ENCODE assay signal across 22 mouse cellular contexts in the genomic region with DNA sequence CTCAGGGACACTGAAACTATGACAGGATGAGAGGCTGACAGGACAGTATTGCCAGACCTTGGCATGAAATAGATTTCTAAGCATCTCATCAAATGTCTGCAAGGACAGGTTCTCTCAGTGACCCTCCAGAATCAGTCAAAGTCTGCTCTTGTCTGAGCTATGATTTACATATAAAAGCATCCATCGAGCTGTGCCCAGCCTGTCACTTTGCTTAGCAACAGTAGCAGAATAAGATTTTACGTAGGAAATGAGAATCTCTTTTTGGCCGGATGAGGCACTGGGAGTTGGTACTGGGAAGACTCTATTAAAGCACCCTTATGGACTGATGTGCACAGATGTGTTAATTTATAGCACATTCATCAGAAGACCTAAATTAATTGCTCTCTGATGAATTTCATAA.
DNase-seq lines count a peak whose midpoint lies in the region; ATAC-seq and TF ChIP-seq lines count a peak whose summit lies in the region.
"Had no signal": no experiment of that assay in that cellular context is flagged by ENCODE, and none has a peak within 500 bp of the region (broad histone marks: within the 10 kb centered on the region; RNA-seq: fewer than 3 reads in every experiment).

No protein-coding gene starts in this region.

- no peak overlapping the region for H3K9ac ChIP-seq in hindbrain, embryonic 14.5 days
- H3K9ac ChIP-seq in forebrain, postnatal 0 days, result no peak overlapping the region
- no peak overlapping the region for H3K9ac ChIP-seq in midbrain, embryonic 15.5 days
- H3K9ac ChIP-seq: embryonic facial prominence, embryonic 12.5 days; limb, embryonic 15.5 days; liver, embryonic 15.5 days; neural tube, embryonic 13.5 days had no signal

- H3K36me3 ChIP-seq in hindbrain, embryonic 10.5 days, result no peaks in the 10 kb centered on the region
- H3K36me3 ChIP-seq in hindbrain, embryonic 14.5 days (replicated peaks; ENCODE audit: control insufficient read depth, insufficient read depth), result no peaks in the 10 kb centered on the region
- no peaks in the 10 kb centered on the region for H3K36me3 ChIP-seq in forebrain, postnatal 0 days (ENCODE audit: insufficient read depth)
- H3K36me3 ChIP-seq in midbrain, embryonic 15.5 days (replicated peaks), result no peaks in the 10 kb centered on the region
- H3K36me3 ChIP-seq: embryonic facial prominence, embryonic 12.5 days; limb, embryonic 15.5 days; liver, embryonic 15.5 days; neural tube, embryonic 13.5 days had no signal

- H3K27ac ChIP-seq in hindbrain, embryonic 10.5 days, result 0 out of 2 replicates have a peak overlapping the region, but pooled peaks have one; percentile 40
- no peak overlapping the region for H3K27ac ChIP-seq in hindbrain, embryonic 14.5 days
- no peak overlapping the region for H3K27ac ChIP-seq in forebrain, postnatal 0 days (ENCODE audit: low read depth, low read length)
- H3K27ac ChIP-seq in midbrain, embryonic 15.5 days, result no peak overlapping the region
- no peak overlapping the region for H3K27ac ChIP-seq in gastrocnemius, adult 2 months
- H3K27ac ChIP-seq: embryonic facial prominence, embryonic 12.5 days; limb, embryonic 15.5 days; liver, embryonic 15.5 days; macrophage; neural tube, embryonic 13.5 days had no signal

- H3K4me2 ChIP-seq in hindbrain, embryonic 14.5 days (replicated peaks), result no peak overlapping the region
- no peak overlapping the region for H3K4me2 ChIP-seq in forebrain, postnatal 0 days (ENCODE audit: low read depth)
- no peak overlapping the region for H3K4me2 ChIP-seq in midbrain, embryonic 15.5 days
- H3K4me2 ChIP-seq: embryonic facial prominence, embryonic 12.5 days; limb, embryonic 15.5 days; liver, embryonic 15.5 days; neural tube, embryonic 13.5 days had no signal

- no peaks in the 10 kb centered on the region for H3K27me3 ChIP-seq in hindbrain, embryonic 10.5 days (ENCODE audit: insufficient read depth, poor library complexity, severe bottlenecking)
- H3K27me3 ChIP-seq in hindbrain, embryonic 14.5 days (ENCODE audit: control insufficient read depth, insufficient read depth, low read length), result no peaks in the 10 kb centered on the region
- no peaks in the 10 kb centered on the region; the same call in 1 of the 2 replicates for H3K27me3 ChIP-seq in forebrain, postnatal 0 days (ENCODE audit: insufficient read depth, low read length)
- H3K27me3 ChIP-seq in midbrain, embryonic 15.5 days (replicated peaks), result no peaks in the 10 kb centered on the region
- H3K27me3 ChIP-seq: embryonic facial prominence, embryonic 12.5 days; limb, embryonic 15.5 days; liver, embryonic 15.5 days had no signal

- H3K9me3 ChIP-seq in hindbrain, embryonic 10.5 days, result no peaks in the 10 kb centered on the region
- no peaks in the 10 kb centered on the region for H3K9me3 ChIP-seq in hindbrain, embryonic 14.5 days (ENCODE audit: control insufficient read depth, low read length)
- no peaks in the 10 kb centered on the region for H3K9me3 ChIP-seq in forebrain, postnatal 0 days (ENCODE audit: low read length)
- no peaks in the 10 kb centered on the region for H3K9me3 ChIP-seq in midbrain, embryonic 15.5 days
- H3K9me3 ChIP-seq: embryonic facial prominence, embryonic 12.5 days; limb, embryonic 15.5 days; liver, embryonic 15.5 days; neural tube, embryonic 13.5 days had no signal

- peaks cover 37% of the 10 kb centered on the region for H3K4me1 ChIP-seq in hindbrain, embryonic 10.5 days (replicated peaks)
- H3K4me1 ChIP-seq in hindbrain, embryonic 14.5 days (replicated peaks; ENCODE audit: control insufficient read depth, insufficient read depth, low read length), result peaks cover 21% of the 10 kb centered on the region
- peaks cover 10% of the 10 kb centered on the region; the same call in 1 of the 2 replicates for H3K4me1 ChIP-seq in forebrain, postnatal 0 days (ENCODE audit: insufficient read depth)
- H3K4me1 ChIP-seq in midbrain, embryonic 15.5 days, result peaks cover 30% of the 10 kb centered on the region
- H3K4me1 ChIP-seq: embryonic facial prominence, embryonic 12.5 days; limb, embryonic 15.5 days; liver, embryonic 15.5 days had no signal

- no peak for ATAC-seq in hindbrain, embryonic 14.5 days (ENCODE audit: low FRiP score)
- peak; percentile 47 for ATAC-seq in forebrain, postnatal 0 days
- peak; percentile 66 for ATAC-seq in midbrain, embryonic 15.5 days (replicated peaks)
- ATAC-seq in CD4-positive, CD25-positive, alpha-beta regulatory T cell, adult 4 months, result no peak
- ATAC-seq: intestine, embryonic 16.5 days had no signal

- H3K4me3 ChIP-seq in hindbrain, embryonic 10.5 days, result no peak overlapping the region
- no peak overlapping the region for H3K4me3 ChIP-seq in hindbrain, embryonic 14.5 days (replicated peaks; ENCODE audit: low read length)
- no peak overlapping the region for H3K4me3 ChIP-seq in forebrain, postnatal 0 days (ENCODE audit: low read depth, low read length)
- H3K4me3 ChIP-seq in midbrain, embryonic 15.5 days, result no peak overlapping the region
- H3K4me3 ChIP-seq in gastrocnemius, adult 2 months, result no peak overlapping the region
- H3K4me3 ChIP-seq: embryonic facial prominence, embryonic 12.5 days; erythroblast, embryonic 14.5 days; limb, embryonic 15.5 days; liver, embryonic 15.5 days; neural tube, embryonic 13.5 days had no signal

- intact Hi-C loops in gastrocnemius, adult 2 months (cut with DNase I), result no loop called here

- TF ChIP-seq CTCF in forebrain, postnatal 0 days (IDR thresholded peaks at IDR 0.05; ENCODE audit: low read depth), result no peak
- no peak for TF ChIP-seq CTCF in gastrocnemius, adult 2 months (IDR thresholded peaks at IDR 0.05)

- 28% methylated on average over 3 of the region's 3 CpGs for WGBS in hindbrain, embryonic 10.5 days
- 15% methylated on average over 3 of the region's 3 CpGs for WGBS in hindbrain, embryonic 14.5 days
- WGBS in forebrain, postnatal 0 days, result 12% methylated on average over 3 of the region's 3 CpGs
- WGBS in midbrain, embryonic 15.5 days, result 11% methylated on average over 3 of the region's 3 CpGs

- no peak for DNase-seq in hindbrain, embryonic 10.5 days (ENCODE audit: low spot score)
- no peak for DNase-seq in hindbrain, embryonic 14.5 days (ENCODE audit: low spot score)
- DNase-seq in brain, adult 2 months (ENCODE audit: low read depth, low spot score), result peak; percentile 27
- peak; percentile 47 for DNase-seq in forebrain, postnatal 0 days
- DNase-seq in gastrocnemius, adult 2 months, result no peak
- DNase-seq in kidney, postnatal 25 days, result no peak
- DNase-seq: adrenal gland, postnatal 36 days; cerebellum, adult 2 months; gastrocnemius, postnatal 36 days; layer of hippocampus, postnatal 36 days; right cerebral cortex, postnatal 14 days; spleen, adult 18-20 months; thymus, postnatal 36 days had no signal

Comparison
In these comparisons a context has a peak if more than half of its experiments do, and no peak if none do; other contexts are left out.
1. DNase-seq: peak in brain, adult 2 months (single experiment) and forebrain, postnatal 0 days (single experiment); none in hindbrain, embryonic 10.5 days (single experiment), hindbrain, embryonic 14.5 days (single experiment), gastrocnemius, adult 2 months (single experiment) and kidney, postnatal 25 days (0 of 2).
2. ATAC-seq: peak in forebrain, postnatal 0 days (single experiment) and midbrain, embryonic 15.5 days (single experiment); none in hindbrain, embryonic 14.5 days (single experiment) and CD4-positive, CD25-positive, alpha-beta regulatory T cell, adult 4 months (single experiment).